Mouse (Mus musculus) adrenal gland, postnatal 36 days (tissue): Measurements from ENCODE around the gene Got2. TPM values are rescaled to one million over a fixed set of nuclear protein-coding genes. Genes with fewer than 3 reads are reported as not detected.

Experiments
- DNase-seq, 2 experiments: peaks; one replicate each; pipeline ENCODE4 v3.0.0; 2021; ENCODE audit warnings: mixed read lengths in 1 of 2
- long read RNA-seq, 2 experiments: library from polyadenylated mRNA; stranded (forward); transcript quantifications; one replicate each; pipeline ENCODE4 v2.0.0; 2021; ENCODE audit warnings: borderline sequencing depth in 2 of 2
- total RNA-seq, 2 experiments: library from RNA; stranded (reverse); gene quantifications; 2 replicates each; pipeline ENCODE4 v1.2.3; 2021

Got2 gene
- total RNA-seq: 100 to 1,000 TPM; 122 to 138 TPM
- long read RNA-seq, experiment 1, transcript Got2-201 (10 exons, 2,530 nt): major isoform, 57 of 175 reads
- long read RNA-seq, experiment 1, partial matches to known transcripts: 18 of 175 reads
- long read RNA-seq, experiment 1, other reads (novel, unspliced or antisense): 100 of 175 reads
- long read RNA-seq, experiment 2, transcript Got2-201 (10 exons, 2,530 nt): major isoform, 39 of 88 reads
- long read RNA-seq, experiment 2, partial matches to known transcripts: 4 of 88 reads
- long read RNA-seq, experiment 2, other reads (novel, unspliced or antisense): 45 of 88 reads

GRCm38 (mm10) chr8:95888285-95889136, at the start of gene Got2:
Gene Got2 (minus strand): TSS chr8:95888547.
- DNase-seq: peak; percentile 92 to 95

GRCm38 (mm10) chr8:95932841-95933240, 44.5 kb upstream of the Got2 start:
- no peak for DNase-seq

- DNase-seq: no peak
These were observed 41.5 kb upstream of the Got2 start for GRCm38 (mm10) chr8:95929821-95930220.

- peak; percentile 23 to 43 for DNase-seq
These were observed 27.8 kb upstream of the Got2 start for GRCm38 (mm10) chr8:95916106-95916505.

- peak; percentile 76 to 79 for DNase-seq
These were observed 26.7 kb upstream of the Got2 start for GRCm38 (mm10) chr8:95914905-95915643.

GRCm38 (mm10) chr8:95911240-95911639, 22.9 kb upstream of the Got2 start:
- DNase-seq: no peak

GRCm38 (mm10) chr8:95907885-95908284, 19.5 kb upstream of the Got2 start:
- no peak for DNase-seq

GRCm38 (mm10) chr8:95906738-95907137, 18.4 kb upstream of the Got2 start:
- DNase-seq: no peak

- DNase-seq: no peak
These were observed 13.5 kb upstream of the Got2 start for GRCm38 (mm10) chr8:95901864-95902263.

- DNase-seq: no peak
These were observed 5.4 kb upstream of the Got2 start for GRCm38 (mm10) chr8:95893701-95894100.

- peak; percentile 80 to 90 for DNase-seq
These were observed 616 bp downstream of the Got2 start for GRCm38 (mm10) chr8:95887578-95888284.

- peak; percentile 59 to 60 for DNase-seq
These were observed 1.4 kb downstream of the Got2 start for GRCm38 (mm10) chr8:95886647-95887577.

- no peak for DNase-seq
These were observed 2.4 kb downstream of the Got2 start for GRCm38 (mm10) chr8:95885966-95886365.

GRCm38 (mm10) chr8:95885271-95885841, 3.0 kb downstream of the Got2 start:
- DNase-seq: no peak

GRCm38 (mm10) chr8:95884491-95884890, 3.9 kb downstream of the Got2 start:
- DNase-seq: peak in 1 of 2 experiments; percentile 4

GRCm38 (mm10) chr8:95882191-95882590, 6.2 kb downstream of the Got2 start:
- no peak for DNase-seq

GRCm38 (mm10) chr8:95881576-95881975, 6.8 kb downstream of the Got2 start:
- no peak for DNase-seq

GRCm38 (mm10) chr8:95879823-95880222, 8.5 kb downstream of the Got2 start:
- DNase-seq: no peak

- DNase-seq: peak; percentile 71 to 75
These were observed 10.0 kb downstream of the Got2 start for GRCm38 (mm10) chr8:95878176-95878962.

GRCm38 (mm10) chr8:95875270-95875669, 13.1 kb downstream of the Got2 start:
- DNase-seq: no peak
